Mouse (Mus musculus): ENCODE measurements around the gene Olfr1358.

GRCm38 (mm10) chr10:78470582-78471313, 46.5 kb upstream of the Olfr1358 start:
- TF ChIP-seq CTCF (IDR thresholded peaks at IDR 0.05; ENCODE audit: low read depth) (no peak), EP300 (IDR thresholded peaks at IDR 0.05; ENCODE audit: low read depth) (no peak)
